Mouse (Mus musculus): ENCODE data around the gene Arhgap28.
"Not testable (repeated sequence)": the region's sequence is repeated elsewhere in the genome, so short reads cannot be mapped to it uniquely, and the experiment has no call there.

The Arhgap28 gene

GRCm38 (mm10) chr17:67888081-67888480 lies 115.8 kb downstream of the Arhgap28 start:
- DNase-seq (ENCODE audit: low spot score in 2 of 2) = no peak

- no peak for DNase-seq (ENCODE audit: low spot score in 2 of 2)
Measured at GRCm38 (mm10) chr17:67886326-67886725, 117.6 kb downstream of the Arhgap28 start.

GRCm38 (mm10) chr17:67877599-67877998 lies 126.3 kb downstream of the Arhgap28 start:
- no peak for DNase-seq (ENCODE audit: low spot score in 2 of 2)

GRCm38 (mm10) chr17:67869731-67870601 lies 134.0 kb downstream of the Arhgap28 start:
- DNase-seq (ENCODE audit: low spot score in 2 of 2) = no peak

- DNase-seq (ENCODE audit: low spot score in 2 of 2) = no peak
Measured at GRCm38 (mm10) chr17:67866541-67867241, 137.2 kb downstream of the Arhgap28 start.

GRCm38 (mm10) chr17:67866026-67866425 lies 137.9 kb downstream of the Arhgap28 start:
- DNase-seq (ENCODE audit: low spot score in 2 of 2) = no peak

GRCm38 (mm10) chr17:67864912-67865311 lies 139.0 kb downstream of the Arhgap28 start:
- DNase-seq (ENCODE audit: low spot score in 2 of 2) = no peak

GRCm38 (mm10) chr17:67864363-67864762 lies 139.6 kb downstream of the Arhgap28 start:
- DNase-seq (ENCODE audit: low spot score in 2 of 2) = no peak

- DNase-seq (ENCODE audit: low spot score in 2 of 2) = no peak
Measured at GRCm38 (mm10) chr17:67861744-67862535, 142.0 kb downstream of the Arhgap28 start.

GRCm38 (mm10) chr17:67861080-67861630 lies 142.8 kb downstream of the Arhgap28 start:
- DNase-seq (ENCODE audit: low spot score in 2 of 2) = no peak

GRCm38 (mm10) chr17:67841494-67841893 lies 162.4 kb downstream of the Arhgap28 start:
- DNase-seq (ENCODE audit: low spot score in 2 of 2) = not testable (repeated sequence)

- DNase-seq (ENCODE audit: low spot score in 2 of 2) = no peak
Measured at GRCm38 (mm10) chr17:67838948-67839347, 165.0 kb downstream of the Arhgap28 start.

- DNase-seq (ENCODE audit: low spot score in 2 of 2) = no peak
Measured at GRCm38 (mm10) chr17:67837351-67838090, 166.4 kb downstream of the Arhgap28 start.

GRCm38 (mm10) chr17:67836146-67836895 lies 167.6 kb downstream of the Arhgap28 start:
- no peak for DNase-seq (ENCODE audit: low spot score in 2 of 2)

- no peak for DNase-seq (ENCODE audit: low spot score in 2 of 2)
Measured at GRCm38 (mm10) chr17:67827431-67827830, 176.5 kb downstream of the Arhgap28 start.

GRCm38 (mm10) chr17:67816916-67817315 lies 187.0 kb downstream of the Arhgap28 start:
- no peak for DNase-seq (ENCODE audit: low spot score in 2 of 2)

- DNase-seq (ENCODE audit: low spot score in 2 of 2) = no peak
Measured at GRCm38 (mm10) chr17:67815720-67816119, 188.2 kb downstream of the Arhgap28 start.

- DNase-seq (ENCODE audit: low spot score in 2 of 2) = no peak
Measured at GRCm38 (mm10) chr17:67813666-67814065, 190.3 kb downstream of the Arhgap28 start.

- DNase-seq (ENCODE audit: low spot score in 2 of 2) = no peak
Measured at GRCm38 (mm10) chr17:67809171-67809570, 194.7 kb downstream of the Arhgap28 start.
